13 mouse cellular contexts compared by ENCODE assay signal in genomic region chr2:160313595-160314007, GRCm38 (mm10). TPM values are rescaled to one million over a fixed set of nuclear protein-coding genes. Genes with fewer than 3 reads are reported as not detected.
DNase-seq lines count a peak whose midpoint lies in the region; TF ChIP-seq lines count a peak whose summit lies in the region.
"Had no signal": no experiment of that assay in that cellular context is flagged by ENCODE, and none has a peak within 500 bp of the region (broad histone marks: within the 10 kb centered on the region; RNA-seq: fewer than 3 reads in every experiment).

No protein-coding gene starts in this region.

- H3K4me2 ChIP-seq in CH12.LX (ENCODE audit: insufficient read depth, low read depth, poor library complexity, severe bottlenecking): peak overlapping the region; percentile 81
- H3K4me2 ChIP-seq: forebrain, embryonic 13.5 days had no signal

- no peak overlapping the region for H3K27ac ChIP-seq in CH12.LX (ENCODE audit: insufficient read depth, low read depth)
- no peak overlapping the region for H3K27ac ChIP-seq in thymus, adult 2 months (ENCODE audit: control insufficient read depth, insufficient read depth, low read length)
- H3K27ac ChIP-seq: forebrain, embryonic 13.5 days; heart, adult 2 months; macrophage had no signal

- H3K9me3 ChIP-seq in CH12.LX (replicated peaks; ENCODE audit: low read length): no peaks in the 10 kb centered on the region
- H3K9me3 ChIP-seq: forebrain, embryonic 13.5 days had no signal

- H3K4me3 ChIP-seq in CH12.LX (replicated peaks in 1 of 3; ENCODE audit: low read depth in 2 of 3, low read length in 2 of 3, poor library complexity in 1 of 3): no peak overlapping the region
- H3K4me3 ChIP-seq in thymus, adult 2 months (ENCODE audit: control insufficient read depth, insufficient read depth, low read length): no peak overlapping the region
- H3K4me3 ChIP-seq: forebrain, embryonic 13.5 days; heart, adult 2 months had no signal

- H3K4me1 ChIP-seq in CH12.LX (ENCODE audit: control insufficient read depth in 1 of 2, insufficient read depth in 2 of 2): peaks cover 6 to 46% of the 10 kb centered on the region in 2 experiments; a peak in 3 of 4 replicates
- no peaks in the 10 kb centered on the region for H3K4me1 ChIP-seq in thymus, adult 2 months (replicated peaks; ENCODE audit: control insufficient read depth, insufficient read depth, low read length)

- in situ Hi-C loops in CH12.LX (cut with MboI; ENCODE audit: low pct_ligation_motif_present, low pct_unique_long_range_greater_than_20kb, low sequenced_read_pairs): no loop called here

- TF ChIP-seq POLR2A in CH12.LX (IDR thresholded peaks at IDR 0.05; ENCODE audit: low read depth, low read length): no peak
- no peak for TF ChIP-seq POLR2A in thymus, adult 2 months (IDR thresholded peaks at IDR 0.05; ENCODE audit: control insufficient read depth, extremely low read depth, insufficient read depth, low read length, poor library complexity)

- no peak for TF ChIP-seq CTCF in CH12.LX (conservative IDR thresholded peaks at IDR 0.05 in 1 of 2, IDR thresholded peaks at IDR 0.05 in 1 of 2; ENCODE audit: low read depth in 2 of 2, low read length in 2 of 2)
- TF ChIP-seq CTCF in thymus, adult 2 months (IDR thresholded peaks at IDR 0.05; ENCODE audit: borderline replicate concordance, control insufficient read depth, extremely low read depth, insufficient read depth, low read length, poor library complexity): no peak

- dilution Hi-C loops in CH12.LX (cut with MboI; ENCODE audit: extremely low pct_ligation_motif_present, extremely low pct_unique_long_range_greater_than_20kb, low sequenced_read_pairs): no loop called here

- TF ChIP-seq RAD21 in CH12.LX (IDR thresholded peaks at IDR 0.05; ENCODE audit: low read depth, low read length): no peak

- DNase-seq in layer of hippocampus, adult 11-12 months (ENCODE audit: low spot score): peak; percentile 7
- DNase-seq in layer of hippocampus, postnatal 10 days (ENCODE audit: low spot score in 2 of 2): no peak
- DNase-seq in CH12.LX (ENCODE audit: extremely low read depth): peak; percentile 67
- peak; percentile 6 for DNase-seq in NIH3T3 (ENCODE audit: low read depth)
- peak; percentile 18 for DNase-seq in fibroblast of lung, adult 2 months (ENCODE audit: low read depth)
- no peak for DNase-seq in thymus, adult 2 months
- DNase-seq in thymus, adult 18-20 months: no peak
- DNase-seq: cerebellum, postnatal 36 days; heart, postnatal 36 days had no signal

- no peak for TF ChIP-seq EP300 in CH12.LX (IDR thresholded peaks at IDR 0.05; ENCODE audit: low read length)

- no peaks in the 10 kb centered on the region for H3K27me3 ChIP-seq in CH12.LX (replicated peaks)
- no peaks in the 10 kb centered on the region for H3K27me3 ChIP-seq in thymus, adult 2 months (ENCODE audit: control insufficient read depth, insufficient read depth, low read length)
- H3K27me3 ChIP-seq: forebrain, embryonic 13.5 days had no signal

- no peaks in the 10 kb centered on the region for H3K79me2 ChIP-seq in CH12.LX (replicated peaks; ENCODE audit: control insufficient read depth, extremely low read depth, insufficient read depth, poor library complexity, severe bottlenecking)

- H3K9ac ChIP-seq in CH12.LX (ENCODE audit: insufficient read depth, low read depth): no peak overlapping the region
- H3K9ac ChIP-seq: forebrain, embryonic 13.5 days had no signal

- WGBS in thymus, adult 2 months: 55% methylated on average over 12 of the region's 12 CpGs

- H3K36me3 ChIP-seq in CH12.LX (replicated peaks in 1 of 2; ENCODE audit: control insufficient read depth in 1 of 2, insufficient read depth in 1 of 2, low read length in 1 of 2): no peaks in the 10 kb centered on the region
- no peaks in the 10 kb centered on the region for H3K36me3 ChIP-seq in thymus, adult 2 months (ENCODE audit: control insufficient read depth, insufficient read depth, low read length)

TF ChIP-seq in CH12.LX, 34 proteins besides CTCF, POLR2A, EP300 and RAD21:
- TF ChIP-seq TBP (conservative IDR thresholded peaks at IDR 0.05; ENCODE audit: low read depth, low read length): no peak
- no peak for TF ChIP-seq E2F4 (IDR thresholded peaks at IDR 0.05; ENCODE audit: insufficient replicate concordance, low read depth, low read length)
- no peak for TF ChIP-seq HCFC1 (IDR thresholded peaks at IDR 0.05; ENCODE audit: low read depth, low read length)
- TF ChIP-seq JUND (conservative IDR thresholded peaks at IDR 0.05; ENCODE audit: low read depth, low read length): no peak
- TF ChIP-seq BHLHE40 (IDR thresholded peaks at IDR 0.05; ENCODE audit: low read depth, low read length): peak; percentile 96
- TF ChIP-seq UBTF (IDR thresholded peaks at IDR 0.05; ENCODE audit: low read depth, low read length): no peak
- TF ChIP-seq RCOR1 (conservative IDR thresholded peaks at IDR 0.05; ENCODE audit: low read depth, low read length): no peak
- TF ChIP-seq KAT2A (IDR thresholded peaks at IDR 0.05; ENCODE audit: insufficient replicate concordance, low read length): no peak
- TF ChIP-seq IRF4 (IDR thresholded peaks at IDR 0.05; ENCODE audit: low read depth, low read length): no peak
- TF ChIP-seq ETS1 (conservative IDR thresholded peaks at IDR 0.05; ENCODE audit: low read depth, low read length): 0 out of 2 replicates have a peak, but pooled peaks have one; percentile 7
- TF ChIP-seq MEF2A (IDR thresholded peaks at IDR 0.05; ENCODE audit: borderline replicate concordance, low read depth, low read length): no peak
- no peak for TF ChIP-seq TCF12 (IDR thresholded peaks at IDR 0.05; ENCODE audit: low read depth, low read length)
- TF ChIP-seq MAZ (IDR thresholded peaks at IDR 0.05; ENCODE audit: low read depth, low read length): no peak
- TF ChIP-seq MXI1 (IDR thresholded peaks at IDR 0.05; ENCODE audit: low read depth, low read length): no peak
- no peak for TF ChIP-seq MAX (IDR thresholded peaks at IDR 0.05; ENCODE audit: low read length)
- TF ChIP-seq PAX5 (IDR thresholded peaks at IDR 0.05; ENCODE audit: low read length): no peak
- TF ChIP-seq MYC (IDR thresholded peaks at IDR 0.05; ENCODE audit: low read depth, low read length): no peak

RNA-seq across cellular contexts. Expression of gene Gm826, which starts 20.4 kb away (rescaled TPM):
- under 1 TPM in 1 of 2 experiments, not detected in 1; 0.73 TPM for total RNA-seq in layer of hippocampus, postnatal 10 days (2021)
- total RNA-seq in CH12.LX (2012; rRNA removed) (not detected in 2 replicates), CH12.LX (2014; rRNA removed) (0.32 TPM in 1 of 2 replicates, not detected in the other)
- not detected in 2 replicates for polyA plus RNA-seq in CH12.LX (2012; ENCODE audit: insufficient read length, low read depth)
- 0.29 and 0.44 TPM in 2 replicates for polyA plus RNA-seq in thymus, adult 2 months (2012; rRNA removed)
- total RNA-seq: midbrain, postnatal 0 days had no signal
- polyA plus RNA-seq: forebrain, embryonic 13.5 days had no signal

RNA-seq across cellular contexts. Expression of gene Mafb, which starts 53.3 kb away (rescaled TPM):
- 10 to 100 TPM; 12.0 to 12.2 TPM for total RNA-seq in layer of hippocampus, postnatal 10 days (2021)
- total RNA-seq in CH12.LX (2012; rRNA removed) (0.04 TPM in 1 of 2 replicates, not detected in the other), CH12.LX (2014; rRNA removed) (0.08 and 0.17 TPM in 2 replicates)
- polyA plus RNA-seq in CH12.LX (2012; ENCODE audit: insufficient read length, low read depth): 0.33 and 0.47 TPM in 2 replicates
- polyA plus RNA-seq in thymus, adult 2 months (2012; rRNA removed): 18.3 and 22.3 TPM in 2 replicates

Comparison
In these comparisons a context has a peak if more than half of its experiments do, and no peak if none do; other contexts are left out.
1. DNase-seq: peak in layer of hippocampus, adult 11-12 months (single experiment), CH12.LX (single experiment), NIH3T3 (single experiment) and fibroblast of lung, adult 2 months (single experiment); none in layer of hippocampus, postnatal 10 days (0 of 2), thymus, adult 2 months (single experiment) and thymus, adult 18-20 months (0 of 2).
2. RNA of gene Mafb, which starts 53.3 kb away (total RNA-seq): 12.0 to 12.2 TPM in layer of hippocampus, postnatal 10 days; 0.04 to 0.17 TPM in CH12.LX; every median in the first group is over 10 times any median in the second.